Mouse (Mus musculus) spleen, adult 2 months (tissue): ENCODE measurements at regions not wholly inside any gene's neighbourhood (a gene's known extent, or its start where the extent isn't known, plus 50 kb on each side); places are given as distances from the start of the nearest gene placed in this dataset.
"Not testable (repeated sequence)": the region's sequence is repeated elsewhere in the genome, so short reads cannot be mapped to it uniquely, and the experiment has no call there.

Experiments
- CTCF ChIP-seq: fragments of 200-500 bp; IDR thresholded peaks from 2 replicates; pipeline ENCODE4 v1.5.1; 2011; ENCODE audit warnings: mild to moderate bottlenecking, inconsistent platforms; ENCODE audit not compliant: insufficient read depth, insufficient read length, insufficient replicate concordance; ENCODE audit errors: extremely low read depth
- POLR2A ChIP-seq: fragments of 200-500 bp; IDR thresholded peaks from 2 replicates; pipeline ENCODE4 v1.6.1; 2011; ENCODE audit warnings: low read depth, low read length, inconsistent platforms

- TF ChIP-seq CTCF, POLR2A: not testable (repeated sequence)
Measured at GRCm38 (mm10) chr8:126863661-126864060, 82.0 kb downstream of the Tomm20 start.
